Mouse (Mus musculus): ENCODE results near the gene Rab8b.

DNA sequence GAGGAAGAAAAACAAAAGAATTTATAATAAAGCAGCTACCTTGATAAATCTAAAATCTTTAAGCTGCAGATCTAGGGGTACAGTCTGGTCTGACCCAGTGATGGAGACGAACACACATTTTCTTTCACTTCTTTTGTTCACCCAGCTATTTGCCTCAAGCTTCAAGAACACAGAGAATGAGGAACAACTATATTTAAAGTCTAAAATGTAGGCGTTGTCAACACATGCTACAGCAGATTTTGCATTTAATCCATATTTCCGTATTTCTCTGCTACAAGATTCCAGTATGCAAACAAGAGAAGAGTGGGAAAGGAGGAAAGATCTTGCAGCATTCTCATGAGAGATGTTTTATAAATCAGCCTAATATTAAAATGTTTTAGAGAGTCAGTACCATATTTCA, 40.6 kb downstream of the Rab8b start:
- TF ChIP-seq POLR2A (IDR thresholded peaks at IDR 0.05; ENCODE audit: borderline replicate concordance, control insufficient read depth, low read depth, low read length): no peak
- TF ChIP-seq CTCF (IDR thresholded peaks at IDR 0.05; ENCODE audit: control insufficient read depth, insufficient read depth, low read length): no peak
